Mouse (Mus musculus): ENCODE measurements around the gene Abcb4.

DNA sequence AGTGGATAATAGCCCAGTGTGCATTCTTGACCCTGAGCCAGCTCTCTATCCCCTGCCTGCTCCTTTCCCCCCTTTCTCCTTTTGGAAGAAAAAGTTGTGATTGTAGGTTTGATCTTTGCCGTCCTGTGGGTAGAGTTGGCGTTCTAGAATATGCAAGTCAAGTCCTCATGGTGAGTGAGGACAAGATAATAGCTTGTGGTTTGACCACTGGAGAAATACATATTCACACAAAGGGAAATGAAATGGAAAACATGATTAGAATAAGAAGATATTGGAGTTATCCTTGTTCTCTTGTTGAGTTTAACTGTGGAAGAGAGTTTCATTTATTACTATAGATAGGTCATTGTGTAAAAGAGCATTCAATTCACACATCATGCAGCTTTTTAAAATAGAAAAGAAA, 22.9 kb downstream of the Abcb4 start:
- no peak for TF ChIP-seq CTCF (IDR thresholded peaks at IDR 0.05; ENCODE audit: low read depth)
- TF ChIP-seq EP300 (IDR thresholded peaks at IDR 0.05; ENCODE audit: low read depth), result no peak
